Mouse (Mus musculus): Measurements from ENCODE around the gene 3300002I08Rik. TPM values are rescaled to one million over a fixed set of nuclear protein-coding genes. Genes with fewer than 3 reads are reported as not detected.
A peak's percentile ranks its signal among the peaks of the same experiment; 100 is the strongest.
"Not testable (repeated sequence)": the region's sequence is repeated elsewhere in the genome, so short reads cannot be mapped to it uniquely, and the experiment has no call there.

Gene 3300002I08Rik
- 0.78 and 1.6 TPM in 2 replicates for polyA plus RNA-seq (2012; rRNA removed)

DNA sequence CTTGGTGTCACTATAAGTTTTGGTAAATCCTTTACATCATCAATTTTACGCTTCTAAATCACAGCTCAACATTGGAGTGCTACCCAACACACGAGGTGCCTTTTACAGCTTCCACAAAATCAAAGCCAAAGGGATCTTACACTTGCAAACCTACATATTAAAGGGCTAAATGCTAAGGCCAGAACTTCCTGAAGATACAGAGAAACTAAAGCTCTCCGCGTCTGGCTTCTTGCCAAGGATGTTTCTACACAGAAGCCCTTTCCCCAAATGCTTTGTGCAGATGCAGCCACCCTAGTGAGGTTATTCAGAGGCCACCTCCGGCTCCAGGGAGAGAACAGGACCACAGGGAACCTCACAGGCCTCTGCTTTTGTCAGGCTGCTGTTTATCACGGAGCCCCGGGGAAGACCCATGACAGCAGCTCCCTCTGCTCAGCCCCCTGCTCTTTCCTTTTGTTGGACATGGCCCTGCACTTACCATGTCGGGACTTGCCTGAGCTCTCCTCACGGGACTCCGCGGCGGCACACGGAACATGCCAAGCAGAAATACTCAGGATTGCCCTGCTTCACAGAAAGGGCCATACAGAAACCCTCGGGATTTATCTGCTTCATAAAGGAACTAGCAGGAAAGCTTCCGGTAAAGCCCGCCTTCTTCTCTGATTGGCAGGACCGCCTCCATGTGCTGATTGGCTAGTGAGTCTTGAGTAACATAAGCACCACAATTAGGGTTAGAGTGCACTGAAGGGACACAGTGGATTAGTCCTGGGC is at the start of gene 3300002I08Rik:
Gene 3300002I08Rik (minus strand): TSS at position 653 of the 765 bp plus-strand sequence.
- H3K27me3 ChIP-seq (ENCODE audit: control insufficient read depth, insufficient read depth, low read length); H3K36me3 ChIP-seq (ENCODE audit: control insufficient read depth, insufficient read depth, low read length); H3K27ac ChIP-seq (ENCODE audit: control insufficient read depth, insufficient read depth, low read length); H3K4me1 ChIP-seq (replicated peaks; ENCODE audit: control insufficient read depth, insufficient read depth, low read length): not testable (repeated sequence)
- H3K4me3 ChIP-seq (ENCODE audit: control insufficient read depth, insufficient read depth, low read length) = peak within 1 kb of the TSS; percentile 96
- DNase-seq = peak; percentile 83
- WGBS = 4% methylated on average over 17 of the region's 17 CpGs

DNA sequence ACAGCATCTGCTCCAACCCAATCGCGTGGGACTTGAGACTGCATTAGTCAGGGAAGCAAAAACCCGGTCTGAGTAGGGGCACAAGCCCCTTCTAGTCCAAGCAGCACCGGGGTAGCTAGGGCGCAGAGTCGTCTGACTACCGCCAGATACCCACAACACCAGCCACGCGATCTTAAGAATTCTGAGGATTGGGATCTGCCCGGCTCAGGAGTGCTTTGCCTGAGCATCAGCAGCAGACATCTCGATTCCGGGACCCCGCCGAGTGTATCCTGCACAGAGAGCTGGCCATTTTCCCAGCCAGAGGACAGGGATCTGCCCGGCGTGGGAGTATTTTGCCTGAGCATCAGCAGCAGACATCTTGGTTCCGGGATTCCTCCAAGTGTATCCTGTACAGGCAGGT is 49.6 kb upstream of the 3300002I08Rik start:
- WGBS = 94% methylated on average over 17 of the region's 17 CpGs

DNA sequence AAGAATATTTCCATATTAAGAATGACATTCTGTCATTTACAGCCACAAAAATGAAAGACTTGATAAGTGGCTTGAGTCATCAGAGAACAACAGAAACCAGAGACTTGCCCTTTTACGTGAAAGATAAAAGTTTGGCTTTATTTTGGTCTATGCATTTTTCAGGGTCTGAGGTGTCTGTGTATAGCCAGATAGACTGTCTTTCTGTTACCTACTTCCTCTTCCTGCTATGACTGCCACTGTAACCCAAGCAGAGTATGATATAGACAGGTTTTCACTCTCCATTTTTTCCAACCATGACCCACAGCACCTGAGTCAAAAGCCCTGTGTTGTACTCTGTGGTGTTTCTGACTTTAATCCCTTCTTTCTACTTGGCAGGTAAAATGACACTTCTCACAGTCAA is 27.6 kb upstream of the 3300002I08Rik start:
- Histone ChIP-seq H3K4me3 (ENCODE audit: control insufficient read depth, insufficient read depth, low read length) (no peak overlapping the region), H3K36me3 (ENCODE audit: control insufficient read depth, insufficient read depth, low read length) (no peaks in the 10 kb centered on the region), H3K27ac (ENCODE audit: control insufficient read depth, insufficient read depth, low read length) (no peak overlapping the region), H3K4me1 (replicated peaks; ENCODE audit: control insufficient read depth, insufficient read depth, low read length) (no peaks in the 10 kb centered on the region), H3K27me3 (ENCODE audit: control insufficient read depth, insufficient read depth, low read length) (no peaks in the 10 kb centered on the region)
- WGBS = 95% methylated on average over 1 of the region's 1 CpGs
- no peak for TF ChIP-seq CTCF (IDR thresholded peaks at IDR 0.05; ENCODE audit: borderline replicate concordance, control insufficient read depth, extremely low read depth, insufficient read depth, low read length, poor library complexity)
- no peak for TF ChIP-seq POLR2A (IDR thresholded peaks at IDR 0.05; ENCODE audit: control insufficient read depth, extremely low read depth, insufficient read depth, low read length, poor library complexity)
- DNase-seq = no peak

More for the DNA sequence above, 49.6 kb upstream of the 3300002I08Rik start:
- DNase-seq; H3K36me3 ChIP-seq (ENCODE audit: control insufficient read depth, insufficient read depth, low read length); H3K4me1 ChIP-seq (replicated peaks; ENCODE audit: control insufficient read depth, insufficient read depth, low read length); H3K27ac ChIP-seq (ENCODE audit: control insufficient read depth, insufficient read depth, low read length); H3K27me3 ChIP-seq (ENCODE audit: control insufficient read depth, insufficient read depth, low read length); H3K4me3 ChIP-seq (ENCODE audit: control insufficient read depth, insufficient read depth, low read length): not testable (repeated sequence)

DNA sequence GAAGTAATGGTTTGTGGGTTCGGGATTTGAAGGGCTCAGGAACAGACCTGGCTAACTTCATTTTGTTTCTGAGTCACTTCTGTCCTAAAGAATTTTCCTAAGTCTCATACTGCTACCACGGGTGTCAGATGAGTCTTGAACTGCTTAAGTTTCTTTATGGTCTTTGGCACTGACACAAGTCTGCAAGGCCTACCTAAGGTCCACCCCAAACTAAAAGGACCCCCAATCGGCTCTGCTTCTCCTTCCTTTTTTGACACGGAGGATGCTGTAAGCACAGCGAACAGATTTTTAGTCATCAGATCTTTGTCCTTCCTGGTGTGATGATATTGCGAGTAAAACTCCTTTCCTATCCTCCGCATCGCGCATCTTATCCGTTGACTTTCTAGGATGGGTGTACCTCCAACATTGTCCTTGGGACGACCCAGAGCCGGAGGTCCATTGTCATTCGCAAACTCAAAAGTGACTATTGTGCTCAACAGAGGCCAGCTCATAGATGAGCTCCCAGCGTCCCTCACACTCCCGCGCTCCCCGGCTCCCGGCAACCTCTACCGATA is 23.1 kb upstream of the 3300002I08Rik start:
- H3K27me3 ChIP-seq (ENCODE audit: control insufficient read depth, insufficient read depth, low read length); H3K36me3 ChIP-seq (ENCODE audit: control insufficient read depth, insufficient read depth, low read length); H3K4me1 ChIP-seq (replicated peaks; ENCODE audit: control insufficient read depth, insufficient read depth, low read length); DNase-seq; H3K4me3 ChIP-seq (ENCODE audit: control insufficient read depth, insufficient read depth, low read length); H3K27ac ChIP-seq (ENCODE audit: control insufficient read depth, insufficient read depth, low read length): not testable (repeated sequence)
- 96% methylated on average over 19 of the region's 19 CpGs for WGBS

DNA sequence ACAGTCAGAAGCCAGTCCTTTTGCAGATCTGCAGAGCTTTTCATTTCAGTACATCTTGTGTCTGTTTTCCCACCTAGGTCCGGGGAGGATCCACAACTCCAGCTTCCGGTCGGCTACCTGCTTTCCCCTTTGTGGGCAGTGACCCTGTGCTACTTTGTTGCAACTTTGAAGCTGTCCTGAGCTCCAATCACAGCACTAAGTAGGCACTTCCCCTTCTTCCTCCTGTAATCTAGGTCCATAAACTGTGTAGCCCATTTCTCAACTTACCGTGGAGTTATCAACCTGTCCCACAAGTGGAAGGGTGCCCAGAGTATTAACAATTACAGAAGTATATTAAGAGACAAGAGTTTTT is 289 bp upstream of the 3300002I08Rik start:
- H3K4me3 ChIP-seq (ENCODE audit: control insufficient read depth, insufficient read depth, low read length) = peak overlapping the region; percentile 96
- WGBS = 12% methylated on average over 4 of the region's 4 CpGs
- TF ChIP-seq CTCF (IDR thresholded peaks at IDR 0.05; ENCODE audit: borderline replicate concordance, control insufficient read depth, extremely low read depth, insufficient read depth, low read length, poor library complexity) = no peak
- no peak for TF ChIP-seq POLR2A (IDR thresholded peaks at IDR 0.05; ENCODE audit: control insufficient read depth, extremely low read depth, insufficient read depth, low read length, poor library complexity)
- H3K36me3 ChIP-seq (ENCODE audit: control insufficient read depth, insufficient read depth, low read length) = no peaks in the 10 kb centered on the region
- H3K27ac ChIP-seq (ENCODE audit: control insufficient read depth, insufficient read depth, low read length) = no peak overlapping the region
- no peak for DNase-seq
- H3K4me1 ChIP-seq (replicated peaks; ENCODE audit: control insufficient read depth, insufficient read depth, low read length) = 0 out of 2 replicates have a peak, but pooled peaks cover 2% of the 10 kb centered on the region
- no peaks in the 10 kb centered on the region for H3K27me3 ChIP-seq (ENCODE audit: control insufficient read depth, insufficient read depth, low read length)

DNA sequence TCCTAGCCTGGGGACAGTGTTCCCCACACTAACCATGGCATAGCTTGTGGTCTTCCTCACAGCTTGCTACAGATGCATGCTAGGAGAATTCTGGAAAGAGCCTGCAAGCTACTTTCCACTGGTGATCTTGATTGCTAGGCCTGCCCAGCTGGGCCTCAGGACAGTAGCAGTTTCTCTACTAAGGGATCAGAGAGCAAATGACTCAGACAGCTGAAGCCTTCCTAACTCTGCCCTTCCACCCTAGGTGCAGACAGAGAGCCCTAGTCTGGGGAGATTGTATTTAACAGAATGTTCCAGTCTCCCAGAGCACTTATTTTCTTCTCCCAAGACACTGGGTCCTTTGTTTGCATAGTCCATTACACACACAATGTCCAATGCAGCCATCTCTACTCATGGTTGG is 5.4 kb downstream of the 3300002I08Rik start:
- H3K27me3 ChIP-seq (ENCODE audit: control insufficient read depth, insufficient read depth, low read length); DNase-seq; H3K4me1 ChIP-seq (replicated peaks; ENCODE audit: control insufficient read depth, insufficient read depth, low read length); H3K36me3 ChIP-seq (ENCODE audit: control insufficient read depth, insufficient read depth, low read length); H3K27ac ChIP-seq (ENCODE audit: control insufficient read depth, insufficient read depth, low read length); H3K4me3 ChIP-seq (ENCODE audit: control insufficient read depth, insufficient read depth, low read length): not testable (repeated sequence)

DNA sequence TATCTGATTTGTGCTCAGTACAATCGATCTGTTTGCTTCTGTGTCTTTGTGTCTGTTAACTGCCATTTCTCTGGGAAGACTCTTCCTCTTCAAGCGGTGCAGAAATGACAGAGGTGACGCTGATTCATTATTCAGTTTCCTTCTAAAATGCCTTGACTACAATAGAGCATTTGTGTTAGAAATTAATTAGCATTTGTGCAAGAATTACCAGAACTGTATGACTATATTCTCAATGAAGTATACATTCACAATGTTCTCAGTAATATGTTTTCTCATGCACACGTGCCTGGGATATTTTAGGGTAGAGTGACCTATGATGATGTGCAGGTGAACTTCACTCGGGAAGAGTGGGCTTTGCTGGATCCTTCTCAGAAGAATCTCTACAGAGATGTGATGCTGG is 39.2 kb downstream of the 3300002I08Rik start, which contains the start of gene Gm10130:
Gene Gm10130 (plus strand): TSS at position 301 of the 400 bp plus-strand sequence.
- 99% methylated on average over 5 of the region's 5 CpGs for WGBS
- DNase-seq = no peak

More for the DNA sequence above, 39.2 kb downstream of the 3300002I08Rik start, which contains the start of gene Gm10130:
- TF ChIP-seq POLR2A (IDR thresholded peaks at IDR 0.05; ENCODE audit: control insufficient read depth, extremely low read depth, insufficient read depth, low read length, poor library complexity) (no peak), CTCF (IDR thresholded peaks at IDR 0.05; ENCODE audit: borderline replicate concordance, control insufficient read depth, extremely low read depth, insufficient read depth, low read length, poor library complexity) (no peak)
- Histone ChIP-seq H3K4me3 (ENCODE audit: control insufficient read depth, insufficient read depth, low read length) (no peak within 1 kb of the TSS), H3K36me3 (ENCODE audit: control insufficient read depth, insufficient read depth, low read length) (no peaks in the 10 kb centered on the region), H3K4me1 (replicated peaks; ENCODE audit: control insufficient read depth, insufficient read depth, low read length) (no peaks in the 10 kb centered on the region), H3K27ac (ENCODE audit: control insufficient read depth, insufficient read depth, low read length) (no peak within 1 kb of the TSS), H3K27me3 (ENCODE audit: control insufficient read depth, insufficient read depth, low read length) (no peaks in the 10 kb centered on the region)

All from thymus, adult 2 months (tissue).